Mouse (Mus musculus): ENCODE data around the gene Ampd3. TPM values are rescaled to one million over a fixed set of nuclear protein-coding genes. Genes with fewer than 3 reads are reported as not detected.

The Ampd3 gene
- polyA plus RNA-seq, 1 experiment from 2014 or later: 1.9 TPM

DNA sequence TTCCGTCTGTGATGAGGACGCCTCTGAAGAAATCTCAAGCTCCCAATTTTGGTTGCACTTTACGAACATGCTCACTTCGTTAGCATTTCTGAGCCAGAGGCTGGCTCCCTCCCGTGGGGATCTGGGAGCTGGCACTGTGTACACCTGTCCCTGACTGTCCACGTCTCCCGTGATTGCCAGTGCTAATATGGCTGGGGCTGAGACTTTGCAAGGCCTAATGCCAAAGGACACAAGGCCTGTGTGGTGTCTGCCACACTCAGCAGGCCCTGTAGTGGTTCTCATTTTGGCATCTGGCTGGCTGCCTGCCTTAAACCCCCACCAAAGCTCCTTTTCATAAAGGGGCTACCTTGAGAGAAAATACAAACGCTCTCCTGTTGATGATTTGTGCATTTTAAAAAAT is 43.0 kb downstream of the Ampd3 start:
- Histone ChIP-seq H3K9me3 (ENCODE audit: control insufficient read depth, low read length) (no peaks in the 10 kb centered on the region), H3K4me2 (ENCODE audit: low read length) (no peak overlapping the region), H3K27me3 (replicated peaks; ENCODE audit: control insufficient read depth, insufficient read depth, low read length) (no peaks in the 10 kb centered on the region), H3K36me3 (ENCODE audit: control insufficient read depth, insufficient read depth, low read length) (peaks cover 25% of the 10 kb centered on the region), H3K9ac (ENCODE audit: low read length) (no peak overlapping the region), H3K4me3 (ENCODE audit: low read depth, low read length) (no peak overlapping the region), H3K27ac (ENCODE audit: low read depth) (no peak overlapping the region), H3K4me1 (replicated peaks; ENCODE audit: control insufficient read depth, insufficient read depth, low read length) (no peaks in the 10 kb centered on the region)
- ATAC-seq (replicated peaks; ENCODE audit: low FRiP score, low TSS enrichment, low read depth) (no peak), DNase-seq (ENCODE audit: low spot score) (no peak)
- WGBS: 87% methylated on average over 8 of the region's 8 CpGs

DNA sequence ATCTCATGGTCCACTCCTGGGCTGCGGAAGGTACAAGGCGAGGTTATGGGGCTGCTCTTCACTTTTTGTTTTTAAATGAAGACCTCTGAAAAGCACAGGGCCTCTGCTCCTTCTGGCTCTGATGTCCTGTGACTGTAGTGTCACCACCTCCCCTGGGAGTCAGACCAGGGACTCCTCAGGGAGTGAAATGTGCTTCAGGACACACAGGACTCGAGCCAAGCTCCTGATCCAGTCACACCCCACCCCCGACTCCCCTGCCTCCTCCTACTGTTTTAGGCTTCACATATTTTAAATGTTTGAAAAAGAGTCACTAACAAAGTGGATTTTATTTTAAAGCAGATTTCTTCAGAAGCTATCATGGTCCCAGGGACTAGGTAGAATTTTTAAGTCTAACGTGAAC is 43.5 kb downstream of the Ampd3 start:
- ATAC-seq (replicated peaks; ENCODE audit: low FRiP score, low TSS enrichment, low read depth) (no peak), DNase-seq (ENCODE audit: low spot score) (no peak)
- peaks cover 25% of the 10 kb centered on the region for H3K36me3 ChIP-seq (ENCODE audit: control insufficient read depth, insufficient read depth, low read length)
- H3K27me3 ChIP-seq (replicated peaks; ENCODE audit: control insufficient read depth, insufficient read depth, low read length): no peaks in the 10 kb centered on the region
- H3K4me1 ChIP-seq (replicated peaks; ENCODE audit: control insufficient read depth, insufficient read depth, low read length): no peaks in the 10 kb centered on the region
- no peaks in the 10 kb centered on the region for H3K9me3 ChIP-seq (ENCODE audit: control insufficient read depth, low read length)
- no peak overlapping the region for H3K27ac ChIP-seq (ENCODE audit: low read depth)
- no peak overlapping the region for H3K4me2 ChIP-seq (ENCODE audit: low read length)
- no peak overlapping the region for H3K9ac ChIP-seq (ENCODE audit: low read length)
- 82% methylated on average over 5 of the region's 5 CpGs for WGBS
- no peak overlapping the region for H3K4me3 ChIP-seq (ENCODE audit: low read depth, low read length)

DNA sequence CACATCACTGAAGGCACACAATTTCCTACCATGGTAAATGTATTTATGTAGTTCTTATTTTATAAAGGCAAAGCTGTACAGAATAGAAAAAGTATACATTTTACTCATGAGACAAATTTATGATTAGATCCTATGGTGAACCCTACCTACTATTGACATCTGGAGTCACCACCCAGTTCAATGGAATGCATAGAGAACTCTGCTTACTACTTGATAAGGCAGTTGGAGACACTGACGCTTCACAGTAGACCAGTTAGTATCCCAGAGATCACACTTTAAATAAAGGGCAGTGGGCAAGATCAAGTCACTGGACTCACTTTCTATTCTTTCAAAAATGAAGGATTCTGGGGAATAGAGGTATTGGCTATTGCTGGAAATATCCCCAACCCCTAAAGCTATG is 46.0 kb downstream of the Ampd3 start:
- no peaks in the 10 kb centered on the region for H3K27me3 ChIP-seq (replicated peaks; ENCODE audit: control insufficient read depth, insufficient read depth, low read length)
- no peaks in the 10 kb centered on the region for H3K4me1 ChIP-seq (replicated peaks; ENCODE audit: control insufficient read depth, insufficient read depth, low read length)
- WGBS: 80% methylated on average over 1 of the region's 1 CpGs
- peaks cover 32% of the 10 kb centered on the region for H3K36me3 ChIP-seq (ENCODE audit: control insufficient read depth, insufficient read depth, low read length)
- DNase-seq (ENCODE audit: low spot score) (no peak), ATAC-seq (replicated peaks; ENCODE audit: low FRiP score, low TSS enrichment, low read depth) (no peak)
- H3K4me3 ChIP-seq (ENCODE audit: low read depth, low read length): no peak overlapping the region
- H3K4me2 ChIP-seq (ENCODE audit: low read length): no peak overlapping the region
- H3K27ac ChIP-seq (ENCODE audit: low read depth): no peak overlapping the region
- H3K9ac ChIP-seq (ENCODE audit: low read length): no peak overlapping the region
- H3K9me3 ChIP-seq (ENCODE audit: control insufficient read depth, low read length): no peaks in the 10 kb centered on the region

DNA sequence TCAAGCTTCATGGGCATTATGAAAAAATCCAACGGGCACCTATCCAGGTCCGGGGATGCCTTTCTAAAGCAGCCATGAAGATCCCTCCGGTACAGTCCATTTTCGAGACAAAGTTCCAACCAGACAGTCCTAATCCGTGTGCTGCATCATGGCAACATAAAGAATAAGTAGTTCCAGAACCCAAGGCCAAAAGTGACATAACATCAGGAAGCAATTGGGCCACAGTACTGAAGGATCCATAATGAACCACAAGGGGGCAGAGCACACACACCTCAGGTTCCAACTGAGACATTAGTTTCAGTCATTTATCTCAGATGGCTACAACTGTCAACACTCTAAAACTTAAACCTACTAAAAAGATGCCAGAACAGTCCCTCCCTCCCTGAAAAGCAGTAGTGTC is 48.0 kb downstream of the Ampd3 start:
- Histone ChIP-seq H3K4me3 (ENCODE audit: low read depth, low read length) (no peak overlapping the region), H3K9ac (ENCODE audit: low read length) (no peak overlapping the region), H3K4me2 (ENCODE audit: low read length) (no peak overlapping the region), H3K27me3 (replicated peaks; ENCODE audit: control insufficient read depth, insufficient read depth, low read length) (no peaks in the 10 kb centered on the region), H3K27ac (ENCODE audit: low read depth) (no peak overlapping the region), H3K36me3 (ENCODE audit: control insufficient read depth, insufficient read depth, low read length) (peaks cover 35% of the 10 kb centered on the region), H3K4me1 (replicated peaks; ENCODE audit: control insufficient read depth, insufficient read depth, low read length) (0 out of 2 replicates have a peak, but pooled peaks cover under 1% of the 10 kb centered on the region), H3K9me3 (ENCODE audit: control insufficient read depth, low read length) (no peaks in the 10 kb centered on the region)
- WGBS: 68% methylated on average over 5 of the region's 5 CpGs
- DNase-seq (ENCODE audit: low spot score): peak; percentile 73
- ATAC-seq (replicated peaks; ENCODE audit: low FRiP score, low TSS enrichment, low read depth): 0 out of 2 replicates have a peak, but pooled peaks have one; percentile 19

DNA sequence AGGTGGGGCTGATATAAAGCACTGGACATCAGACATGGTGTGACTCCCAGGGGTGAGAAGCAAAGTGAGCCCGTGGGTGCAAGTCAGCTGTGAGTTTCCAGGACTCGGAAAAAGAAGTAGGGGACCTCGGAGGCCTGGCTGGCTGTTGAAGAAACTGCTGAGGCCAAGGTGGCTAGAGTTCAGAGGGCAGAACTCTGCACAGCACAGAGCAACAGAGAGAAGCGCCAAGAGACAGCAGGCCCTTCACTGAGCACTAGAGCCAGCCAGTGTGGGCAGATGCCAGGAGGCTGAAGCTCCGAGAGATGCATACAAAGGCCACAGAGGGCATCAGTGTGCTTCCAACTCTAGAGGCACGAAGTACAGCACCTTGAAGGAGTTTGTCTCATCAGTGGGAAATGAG is 50.2 kb downstream of the Ampd3 start:
- ATAC-seq (replicated peaks; ENCODE audit: low FRiP score, low TSS enrichment, low read depth) (no peak), DNase-seq (ENCODE audit: low spot score) (no peak)
- Histone ChIP-seq H3K4me3 (ENCODE audit: low read depth, low read length) (no peak overlapping the region), H3K9ac (ENCODE audit: low read length) (no peak overlapping the region), H3K4me1 (replicated peaks; ENCODE audit: control insufficient read depth, insufficient read depth, low read length) (0 out of 2 replicates have a peak, but pooled peaks cover 9% of the 10 kb centered on the region), H3K9me3 (ENCODE audit: control insufficient read depth, low read length) (no peaks in the 10 kb centered on the region), H3K4me2 (ENCODE audit: low read length) (no peak overlapping the region), H3K27me3 (replicated peaks; ENCODE audit: control insufficient read depth, insufficient read depth, low read length) (no peaks in the 10 kb centered on the region), H3K27ac (ENCODE audit: low read depth) (no peak overlapping the region), H3K36me3 (ENCODE audit: control insufficient read depth, insufficient read depth, low read length) (peaks cover 28% of the 10 kb centered on the region)
- 71% methylated on average over 6 of the region's 6 CpGs for WGBS

DNA sequence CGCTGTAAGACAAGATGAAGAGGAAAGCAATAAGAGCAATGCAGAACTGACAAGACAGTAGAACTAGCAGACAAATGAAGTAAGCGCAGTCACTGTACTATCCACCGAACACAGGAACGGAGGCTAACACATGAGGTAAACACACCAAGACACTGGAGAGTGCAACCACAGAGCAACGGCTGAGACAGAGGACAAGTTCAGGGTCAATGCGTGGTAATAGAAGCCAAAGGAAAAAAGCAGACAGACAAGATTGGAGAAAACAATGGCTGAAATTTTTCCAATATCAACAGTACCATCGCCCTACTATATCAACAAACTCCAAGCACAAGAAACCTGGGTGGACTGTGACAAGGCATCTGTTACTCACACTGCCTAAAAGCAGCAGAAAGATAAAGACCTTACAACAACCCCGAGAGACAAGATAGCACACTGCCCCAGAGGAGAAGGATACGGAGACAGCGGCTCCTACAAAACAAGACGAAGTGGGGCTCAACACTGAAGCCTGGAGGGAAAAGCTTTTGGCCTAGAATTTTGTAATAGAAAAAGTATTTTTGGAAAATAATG is 50.9 kb downstream of the Ampd3 start:
- DNase-seq (ENCODE audit: low spot score): no peak
- WGBS: 63% methylated on average over 11 of the region's 11 CpGs
- H3K27ac ChIP-seq (ENCODE audit: low read depth): no peak overlapping the region
- H3K4me3 ChIP-seq (ENCODE audit: low read depth, low read length): no peak overlapping the region
- 0 out of 2 replicates have a peak, but pooled peaks cover 9% of the 10 kb centered on the region for H3K4me1 ChIP-seq (replicated peaks; ENCODE audit: control insufficient read depth, insufficient read depth, low read length)
- H3K9me3 ChIP-seq (ENCODE audit: control insufficient read depth, low read length): no peaks in the 10 kb centered on the region
- no peak overlapping the region for H3K4me2 ChIP-seq (ENCODE audit: low read length)
- H3K27me3 ChIP-seq (replicated peaks; ENCODE audit: control insufficient read depth, insufficient read depth, low read length): no peaks in the 10 kb centered on the region
- no peak for ATAC-seq (replicated peaks; ENCODE audit: low FRiP score, low TSS enrichment, low read depth)
- no peak overlapping the region for H3K9ac ChIP-seq (ENCODE audit: low read length)
- H3K36me3 ChIP-seq (ENCODE audit: control insufficient read depth, insufficient read depth, low read length): peaks cover 34% of the 10 kb centered on the region

DNA sequence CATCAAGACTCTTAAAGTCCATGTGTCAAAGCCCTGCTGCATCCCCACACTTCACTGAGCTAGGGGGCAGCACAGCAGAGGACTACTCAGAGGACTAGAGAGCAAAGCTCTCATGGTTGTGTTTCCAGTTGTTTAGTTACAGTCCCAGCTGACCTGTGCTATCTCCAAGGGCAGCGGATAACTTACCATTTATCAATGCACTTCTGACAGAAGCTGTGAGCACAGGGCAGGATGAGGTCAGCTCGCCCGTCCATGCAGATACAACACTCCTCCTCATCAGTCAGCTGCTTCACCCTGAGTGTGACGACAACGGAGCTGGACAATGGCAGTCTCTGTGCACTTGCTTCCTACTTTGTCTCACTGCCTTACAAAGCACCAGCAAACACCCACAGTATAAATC is 53.1 kb downstream of the Ampd3 start:
- Histone ChIP-seq H3K9ac (ENCODE audit: low read length) (no peak overlapping the region), H3K4me3 (ENCODE audit: low read depth, low read length) (no peak overlapping the region), H3K27me3 (replicated peaks; ENCODE audit: control insufficient read depth, insufficient read depth, low read length) (no peaks in the 10 kb centered on the region), H3K27ac (ENCODE audit: low read depth) (no peak overlapping the region), H3K4me1 (replicated peaks; ENCODE audit: control insufficient read depth, insufficient read depth, low read length) (0 out of 2 replicates have a peak, but pooled peaks cover 9% of the 10 kb centered on the region), H3K4me2 (ENCODE audit: low read length) (no peak overlapping the region), H3K36me3 (ENCODE audit: control insufficient read depth, insufficient read depth, low read length) (peaks cover 39% of the 10 kb centered on the region), H3K9me3 (ENCODE audit: control insufficient read depth, low read length) (no peaks in the 10 kb centered on the region)
- WGBS: 38% methylated on average over 5 of the region's 5 CpGs
- ATAC-seq (replicated peaks; ENCODE audit: low FRiP score, low TSS enrichment, low read depth): no peak
- peak; percentile 48 for DNase-seq (ENCODE audit: low spot score)

DNA sequence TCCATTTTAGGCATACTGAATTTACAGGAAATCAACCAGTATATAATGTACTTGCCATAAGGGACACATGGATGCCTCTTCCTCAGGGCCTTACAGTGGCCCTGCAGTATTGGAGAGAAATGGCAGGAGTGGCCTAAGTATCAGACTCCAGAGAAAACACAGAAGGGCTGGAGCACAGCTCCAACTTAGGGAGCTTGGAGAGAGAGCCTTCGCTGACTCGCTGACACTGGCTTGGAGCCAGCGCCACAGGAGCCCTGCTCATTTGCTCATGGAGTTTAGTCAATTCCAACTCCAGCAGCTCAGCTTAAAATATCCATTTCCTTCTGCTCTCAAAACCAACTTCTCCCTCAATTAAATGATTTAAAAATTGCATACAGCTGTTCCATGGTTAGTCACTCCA is 53.6 kb downstream of the Ampd3 start:
- Histone ChIP-seq H3K9ac (ENCODE audit: low read length) (no peak overlapping the region), H3K4me1 (replicated peaks; ENCODE audit: control insufficient read depth, insufficient read depth, low read length) (0 out of 2 replicates have a peak, but pooled peaks cover 9% of the 10 kb centered on the region), H3K27ac (ENCODE audit: low read depth) (no peak overlapping the region), H3K4me2 (ENCODE audit: low read length) (no peak overlapping the region), H3K4me3 (ENCODE audit: low read depth, low read length) (no peak overlapping the region), H3K36me3 (ENCODE audit: control insufficient read depth, insufficient read depth, low read length) (peaks cover 42% of the 10 kb centered on the region), H3K27me3 (replicated peaks; ENCODE audit: control insufficient read depth, insufficient read depth, low read length) (no peaks in the 10 kb centered on the region), H3K9me3 (ENCODE audit: control insufficient read depth, low read length) (no peaks in the 10 kb centered on the region)
- DNase-seq (ENCODE audit: low spot score): peak; percentile 57
- WGBS: 36% methylated on average over 3 of the region's 3 CpGs
- ATAC-seq (replicated peaks; ENCODE audit: low FRiP score, low TSS enrichment, low read depth): no peak

DNA sequence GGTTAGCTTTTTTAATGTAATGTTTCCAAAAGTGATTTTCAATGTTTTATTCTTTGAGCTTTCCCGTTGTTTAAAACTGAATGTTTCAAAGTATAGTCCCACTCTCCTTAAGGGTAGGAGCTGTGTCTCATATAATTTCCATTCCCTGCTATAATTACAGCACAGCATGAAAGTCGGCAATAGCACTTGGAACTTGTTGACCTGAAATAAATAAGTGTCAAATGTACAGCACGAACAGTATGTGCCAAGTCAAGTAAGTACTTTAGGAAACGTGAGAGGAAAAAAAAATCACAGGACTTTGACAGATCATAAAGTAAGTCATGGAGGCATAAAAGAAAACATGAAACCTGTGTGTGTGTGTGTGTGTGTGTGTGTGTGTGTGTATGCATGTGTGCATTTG is 54.0 kb downstream of the Ampd3 start:
- no peaks in the 10 kb centered on the region for H3K9me3 ChIP-seq (ENCODE audit: control insufficient read depth, low read length)
- no peak overlapping the region for H3K9ac ChIP-seq (ENCODE audit: low read length)
- no peaks in the 10 kb centered on the region for H3K27me3 ChIP-seq (replicated peaks; ENCODE audit: control insufficient read depth, insufficient read depth, low read length)
- H3K4me3 ChIP-seq (ENCODE audit: low read depth, low read length): no peak overlapping the region
- ATAC-seq (replicated peaks; ENCODE audit: low FRiP score, low TSS enrichment, low read depth) (no peak), DNase-seq (ENCODE audit: low spot score) (peak; percentile 21)
- 0 out of 2 replicates have a peak, but pooled peaks cover 9% of the 10 kb centered on the region for H3K4me1 ChIP-seq (replicated peaks; ENCODE audit: control insufficient read depth, insufficient read depth, low read length)
- WGBS: 47% methylated on average over 4 of the region's 4 CpGs
- H3K36me3 ChIP-seq (ENCODE audit: control insufficient read depth, insufficient read depth, low read length): peaks cover 44% of the 10 kb centered on the region
- H3K4me2 ChIP-seq (ENCODE audit: low read length): no peak overlapping the region
- H3K27ac ChIP-seq (ENCODE audit: low read depth): no peak overlapping the region
